Mouse (Mus musculus): Measurements from ENCODE around the gene Dclre1b. TPM values are rescaled to one million over a fixed set of nuclear protein-coding genes. Genes with fewer than 3 reads are reported as not detected.

The Dclre1b gene
- polyA plus RNA-seq, 1 experiment from 2014 or later: 16.8 TPM

GRCm38 (mm10) chr3:103766789-103767188 is 42.5 kb downstream of the Dclre1b start:
- Histone ChIP-seq H3K4me1 (peaks cover 20% of the 10 kb centered on the region), H3K27ac (replicated peaks) (no peak overlapping the region), H3K36me3 (peaks cover 64% of the 10 kb centered on the region), H3K27me3 (replicated peaks) (no peaks in the 10 kb centered on the region), H3K4me2 (no peak overlapping the region), H3K4me3 (no peak overlapping the region), H3K9me3 (no peaks in the 10 kb centered on the region), H3K9ac (no peak overlapping the region)
- ATAC-seq (ENCODE audit: extremely low read depth, insufficient number of reproducible peaks, low FRiP score, low TSS enrichment): no peak
- 82% methylated on average over 3 of the region's 3 CpGs for WGBS

- Histone ChIP-seq H3K27ac (replicated peaks) (no peak overlapping the region), H3K4me3 (no peak overlapping the region), H3K9ac (no peak overlapping the region), H3K36me3 (peaks cover 84% of the 10 kb centered on the region), H3K9me3 (no peaks in the 10 kb centered on the region), H3K4me1 (peaks cover 15% of the 10 kb centered on the region), H3K27me3 (replicated peaks) (no peaks in the 10 kb centered on the region), H3K4me2 (no peak overlapping the region)
- 78% methylated on average over 5 of the region's 5 CpGs for WGBS
- ATAC-seq (ENCODE audit: extremely low read depth, insufficient number of reproducible peaks, low FRiP score, low TSS enrichment): no peak
Observed at GRCm38 (mm10) chr3:103759261-103759970, 49.8 kb downstream of the Dclre1b start.

- no peak overlapping the region for H3K9ac ChIP-seq
- peaks cover 84% of the 10 kb centered on the region for H3K36me3 ChIP-seq
- H3K27ac ChIP-seq (replicated peaks): no peak overlapping the region
- no peak for ATAC-seq (ENCODE audit: extremely low read depth, insufficient number of reproducible peaks, low FRiP score, low TSS enrichment)
- H3K4me2 ChIP-seq: no peak overlapping the region
- no peaks in the 10 kb centered on the region for H3K9me3 ChIP-seq
- peaks cover 15% of the 10 kb centered on the region for H3K4me1 ChIP-seq
- H3K27me3 ChIP-seq (replicated peaks): no peaks in the 10 kb centered on the region
- no peak overlapping the region for H3K4me3 ChIP-seq
- WGBS: 86% methylated on average over 7 of the region's 7 CpGs
Observed at GRCm38 (mm10) chr3:103758456-103758855, 50.8 kb downstream of the Dclre1b start.

GRCm38 (mm10) chr3:103756920-103757319 is 52.3 kb downstream of the Dclre1b start:
- no peak for ATAC-seq (ENCODE audit: extremely low read depth, insufficient number of reproducible peaks, low FRiP score, low TSS enrichment)
- H3K4me2 ChIP-seq: no peak overlapping the region
- WGBS: 84% methylated on average over 2 of the region's 2 CpGs
- peaks cover 84% of the 10 kb centered on the region for H3K36me3 ChIP-seq
- no peaks in the 10 kb centered on the region for H3K27me3 ChIP-seq (replicated peaks)
- H3K4me1 ChIP-seq: peaks cover 15% of the 10 kb centered on the region
- H3K27ac ChIP-seq (replicated peaks): no peak overlapping the region
- H3K9me3 ChIP-seq: no peaks in the 10 kb centered on the region
- no peak overlapping the region for H3K4me3 ChIP-seq
- H3K9ac ChIP-seq: no peak overlapping the region

GRCm38 (mm10) chr3:103755351-103755750 is 53.9 kb downstream of the Dclre1b start:
- peaks cover 15% of the 10 kb centered on the region for H3K4me1 ChIP-seq
- H3K9me3 ChIP-seq: no peaks in the 10 kb centered on the region
- 12% methylated on average over 3 of the region's 3 CpGs for WGBS
- peak overlapping the region; percentile 75 for H3K27ac ChIP-seq (replicated peaks)
- no peaks in the 10 kb centered on the region for H3K27me3 ChIP-seq (replicated peaks)
- H3K4me2 ChIP-seq: peak overlapping the region; percentile 28; the same call in 1 of the 2 replicates
- H3K36me3 ChIP-seq: peaks cover 86% of the 10 kb centered on the region
- no peak overlapping the region for H3K9ac ChIP-seq
- no peak overlapping the region for H3K4me3 ChIP-seq
- no peak for ATAC-seq (ENCODE audit: extremely low read depth, insufficient number of reproducible peaks, low FRiP score, low TSS enrichment)

- no peaks in the 10 kb centered on the region for H3K27me3 ChIP-seq (replicated peaks)
- H3K4me2 ChIP-seq: no peak overlapping the region
- no peak overlapping the region for H3K4me3 ChIP-seq
- 84% methylated on average over 2 of the region's 2 CpGs for WGBS
- no peak overlapping the region for H3K9ac ChIP-seq
- H3K4me1 ChIP-seq: peaks cover 15% of the 10 kb centered on the region
- H3K36me3 ChIP-seq: peaks cover 88% of the 10 kb centered on the region
- no peak overlapping the region for H3K27ac ChIP-seq (replicated peaks)
- no peak for ATAC-seq (ENCODE audit: extremely low read depth, insufficient number of reproducible peaks, low FRiP score, low TSS enrichment)
- H3K9me3 ChIP-seq: no peaks in the 10 kb centered on the region
Observed at GRCm38 (mm10) chr3:103751558-103751957, 57.7 kb downstream of the Dclre1b start.

Other genes with a start within 250 kb of the Dclre1b start
- gene Syt6, start 234.2 kb downstream of the Dclre1b start, polyA plus RNA-seq (2015; fragmentation: Nextera tagmentation; extraction: Ambion mirVana): 0.17 and 0.20 TPM in 2 replicates
- 0.11 TPM in 1 of 2 replicates, not detected in the other for gene Atg4a-ps, start 163.4 kb downstream of the Dclre1b start, polyA plus RNA-seq (2015; fragmentation: Nextera tagmentation; extraction: Ambion mirVana)
- 21.9 and 24.1 TPM in 2 replicates for gene Olfml3, start 71.4 kb downstream of the Dclre1b start, polyA plus RNA-seq (2015; fragmentation: Nextera tagmentation; extraction: Ambion mirVana)
- gene Gm10964, start 70.1 kb downstream of the Dclre1b start, polyA plus RNA-seq (2015; fragmentation: Nextera tagmentation; extraction: Ambion mirVana): not detected in 2 replicates
- 8.7 and 9.9 TPM in 2 replicates for gene Hipk1, start 17.9 kb downstream of the Dclre1b start, polyA plus RNA-seq (2015; fragmentation: Nextera tagmentation; extraction: Ambion mirVana)
- gene Ap4b1, start 76 bp upstream of the Dclre1b start, polyA plus RNA-seq (2015; fragmentation: Nextera tagmentation; extraction: Ambion mirVana): 14.5 and 16.2 TPM in 2 replicates
- gene Gm43064, start 129 bp upstream of the Dclre1b start, polyA plus RNA-seq (2015; fragmentation: Nextera tagmentation; extraction: Ambion mirVana): 0.21 and 0.24 TPM in 2 replicates
- gene Bcl2l15, start 23.2 kb upstream of the Dclre1b start, polyA plus RNA-seq (2015; fragmentation: Nextera tagmentation; extraction: Ambion mirVana): 0.22 TPM in 1 of 2 replicates, not detected in the other
- 0.76 and 0.79 TPM in 2 replicates for gene Ptpn22, start 50.4 kb upstream of the Dclre1b start, polyA plus RNA-seq (2015; fragmentation: Nextera tagmentation; extraction: Ambion mirVana)
- gene Rsbn1, start 104.7 kb upstream of the Dclre1b start, polyA plus RNA-seq (2015; fragmentation: Nextera tagmentation; extraction: Ambion mirVana): 5.2 and 5.5 TPM in 2 replicates
- 13.0 and 15.1 TPM in 2 replicates for gene Phtf1, start 158.7 kb upstream of the Dclre1b start, polyA plus RNA-seq (2015; fragmentation: Nextera tagmentation; extraction: Ambion mirVana)